Mouse (Mus musculus): ENCODE measurements around the gene Ctsf. TPM values are rescaled to one million over a fixed set of nuclear protein-coding genes. Genes with fewer than 3 reads are reported as not detected.

Gene Ctsf
- 117 and 125 TPM in 2 replicates for total RNA-seq (2014; rRNA removed)
- 82.5 and 91.1 TPM in 2 replicates for polyA plus RNA-seq (2015; fragmentation: Nextera tagmentation; extraction: Ambion mirVana)

GRCm38 (mm10) chr19:4854552-4855469 is at the start of gene Ctsf:
Gene Ctsf, plus strand, starts transcription at chr19:4855130.
- Histone ChIP-seq H3K4me1 (ENCODE audit: insufficient read depth, low read length) (0 out of 2 replicates have a peak, but pooled peaks cover 8% of the 10 kb centered on the region), H3K27ac (ENCODE audit: low read depth, low read length) (no peak within 1 kb of the TSS), H3K9ac (replicated peaks; ENCODE audit: low read length, poor library complexity, severe bottlenecking) (peak within 1 kb of the TSS; percentile 68), H3K4me2 (ENCODE audit: low read depth, low read length, poor library complexity, severe bottlenecking) (peak within 1 kb of the TSS; percentile 80), H3K9me3 (ENCODE audit: low read length) (no peaks in the 10 kb centered on the region), H3K36me3 (ENCODE audit: insufficient read depth, low read length) (peaks cover 22% of the 10 kb centered on the region), H3K4me3 (ENCODE audit: low read depth, low read length) (peak within 1 kb of the TSS; percentile 58), H3K27me3 (ENCODE audit: insufficient read depth, low read length) (no peaks in the 10 kb centered on the region)
- peak; percentile 86 for ATAC-seq (ENCODE audit: low FRiP score)
- peak; percentile 92 for DNase-seq (ENCODE audit: low spot score)
- WGBS, result 3% methylated on average over 44 of the region's 45 CpGs
- TF ChIP-seq CTCF (IDR thresholded peaks at IDR 0.05), result peak; percentile 30; the same call in 1 of the 2 replicates

- no peaks in the 10 kb centered on the region for H3K36me3 ChIP-seq (ENCODE audit: insufficient read depth, low read length)
- peak overlapping the region; percentile 78 for H3K9ac ChIP-seq (replicated peaks; ENCODE audit: low read length, poor library complexity, severe bottlenecking)
- TF ChIP-seq CTCF (IDR thresholded peaks at IDR 0.05), result no peak
- WGBS, result under 1% methylated on average over 14 of the region's 14 CpGs
- peak overlapping the region; percentile 89; the same call in 1 of the 2 replicates for H3K27ac ChIP-seq (ENCODE audit: low read depth, low read length)
- H3K4me1 ChIP-seq (ENCODE audit: insufficient read depth, low read length), result peaks cover 13% of the 10 kb centered on the region; the same call in 1 of the 2 replicates
- DNase-seq (ENCODE audit: low spot score) (no peak), ATAC-seq (ENCODE audit: low FRiP score) (no peak)
- no peaks in the 10 kb centered on the region for H3K9me3 ChIP-seq (ENCODE audit: low read length)
- H3K4me2 ChIP-seq (ENCODE audit: low read depth, low read length, poor library complexity, severe bottlenecking), result peak overlapping the region; percentile 76
- peak overlapping the region; percentile 83 for H3K4me3 ChIP-seq (ENCODE audit: low read depth, low read length)
- no peaks in the 10 kb centered on the region for H3K27me3 ChIP-seq (ENCODE audit: insufficient read depth, low read length)
Measured at GRCm38 (mm10) chr19:4810309-4810708, 44.6 kb upstream of the Ctsf start.

- WGBS, result 0% methylated on average over 16 of the region's 17 CpGs
- Histone ChIP-seq H3K4me1 (ENCODE audit: insufficient read depth, low read length) (peaks cover 13% of the 10 kb centered on the region; the same call in 1 of the 2 replicates), H3K36me3 (ENCODE audit: insufficient read depth, low read length) (no peaks in the 10 kb centered on the region), H3K27ac (ENCODE audit: low read depth, low read length) (peak overlapping the region; percentile 89), H3K27me3 (ENCODE audit: insufficient read depth, low read length) (no peaks in the 10 kb centered on the region), H3K9me3 (ENCODE audit: low read length) (no peaks in the 10 kb centered on the region), H3K9ac (replicated peaks; ENCODE audit: low read length, poor library complexity, severe bottlenecking) (peak overlapping the region; percentile 78), H3K4me3 (ENCODE audit: low read depth, low read length) (peak overlapping the region; percentile 83), H3K4me2 (ENCODE audit: low read depth, low read length, poor library complexity, severe bottlenecking) (peak overlapping the region; percentile 76)
- no peak for DNase-seq (ENCODE audit: low spot score)
- no peak for TF ChIP-seq CTCF (IDR thresholded peaks at IDR 0.05)
- ATAC-seq (ENCODE audit: low FRiP score), result no peak
Measured at GRCm38 (mm10) chr19:4810746-4811062, 44.2 kb upstream of the Ctsf start.

- Histone ChIP-seq H3K4me1 (ENCODE audit: insufficient read depth, low read length) (peaks cover 13% of the 10 kb centered on the region; the same call in 1 of the 2 replicates), H3K9ac (replicated peaks; ENCODE audit: low read length, poor library complexity, severe bottlenecking) (peak within 1 kb of the TSS; percentile 78), H3K4me2 (ENCODE audit: low read depth, low read length, poor library complexity, severe bottlenecking) (peak within 1 kb of the TSS; percentile 76), H3K36me3 (ENCODE audit: insufficient read depth, low read length) (no peaks in the 10 kb centered on the region), H3K9me3 (ENCODE audit: low read length) (no peaks in the 10 kb centered on the region), H3K27ac (ENCODE audit: low read depth, low read length) (peak within 1 kb of the TSS; percentile 89), H3K4me3 (ENCODE audit: low read depth, low read length) (peak within 1 kb of the TSS; percentile 83), H3K27me3 (ENCODE audit: insufficient read depth, low read length) (no peaks in the 10 kb centered on the region)
- under 1% methylated on average over 83 of the region's 83 CpGs for WGBS
- TF ChIP-seq CTCF (IDR thresholded peaks at IDR 0.05), result no peak
- DNase-seq (ENCODE audit: low spot score), result peak; percentile 99
- peak; percentile 98 for ATAC-seq (ENCODE audit: low FRiP score)
Measured at GRCm38 (mm10) chr19:4811063-4811908, 43.6 kb upstream of the Ctsf start, which contains the start of the genes Gm21992 and Rbm14. Gene Gm21992, minus strand, starts transcription at chr19:4811612. Gene Rbm14, minus strand, starts transcription at chr19:4811634.

- H3K4me2 ChIP-seq (ENCODE audit: low read depth, low read length, poor library complexity, severe bottlenecking), result peak overlapping the region; percentile 76
- peak overlapping the region; percentile 83 for H3K4me3 ChIP-seq (ENCODE audit: low read depth, low read length)
- no peaks in the 10 kb centered on the region for H3K9me3 ChIP-seq (ENCODE audit: low read length)
- ATAC-seq (ENCODE audit: low FRiP score) (peak; percentile 35), DNase-seq (ENCODE audit: low spot score) (no peak)
- no peak for TF ChIP-seq CTCF (IDR thresholded peaks at IDR 0.05)
- H3K9ac ChIP-seq (replicated peaks; ENCODE audit: low read length, poor library complexity, severe bottlenecking), result peak overlapping the region; percentile 64
- no peaks in the 10 kb centered on the region for H3K36me3 ChIP-seq (ENCODE audit: insufficient read depth, low read length)
- peaks cover 13% of the 10 kb centered on the region; the same call in 1 of the 2 replicates for H3K4me1 ChIP-seq (ENCODE audit: insufficient read depth, low read length)
- 5% methylated on average over 12 of the region's 12 CpGs for WGBS
- H3K27ac ChIP-seq (ENCODE audit: low read depth, low read length), result peak overlapping the region; percentile 81
- H3K27me3 ChIP-seq (ENCODE audit: insufficient read depth, low read length), result no peaks in the 10 kb centered on the region
Measured at GRCm38 (mm10) chr19:4811909-4812242, 43.1 kb upstream of the Ctsf start.

All from midbrain, postnatal 0 days (tissue).